Mouse (Mus musculus): ENCODE measurements around the gene Loxl4. TPM values are rescaled to one million over a fixed set of nuclear protein-coding genes. Genes with fewer than 3 reads are reported as not detected.

The Loxl4 gene
- total and polyA plus RNA-seq, 2 experiments from 2014 or later, result 0.10 to 0.27 TPM

DNA sequence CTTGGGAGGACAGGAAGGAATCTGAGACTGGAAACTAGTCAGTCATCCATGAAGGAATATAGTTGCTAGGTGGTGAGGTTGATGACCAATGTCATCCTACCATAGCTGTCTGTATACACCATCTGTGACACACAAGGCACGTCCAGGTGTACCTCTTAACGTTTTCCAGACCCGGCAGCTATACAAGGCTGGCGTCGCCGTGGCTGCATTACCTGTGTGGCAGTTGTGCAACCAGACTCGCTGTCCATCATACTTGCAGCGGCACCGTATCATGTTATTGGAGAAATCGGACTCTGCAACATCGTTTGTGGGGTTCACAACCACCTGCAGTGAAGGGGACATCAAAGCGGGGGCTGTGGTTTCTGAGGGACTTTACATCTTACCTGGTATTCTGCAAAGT is 15.3 kb downstream of the Loxl4 start:
- Histone ChIP-seq H3K9me3 (ENCODE audit: low read length) (no peaks in the 10 kb centered on the region), H3K4me3 (ENCODE audit: low read depth, low read length) (no peak overlapping the region), H3K27me3 (ENCODE audit: insufficient read depth, low read length) (no peaks in the 10 kb centered on the region), H3K36me3 (ENCODE audit: insufficient read depth, low read length) (peaks cover 5% of the 10 kb centered on the region; the same call in 1 of the 2 replicates), H3K4me2 (ENCODE audit: low read depth, low read length, poor library complexity, severe bottlenecking) (no peak overlapping the region), H3K4me1 (ENCODE audit: insufficient read depth, low read length) (no peaks in the 10 kb centered on the region), H3K27ac (ENCODE audit: low read depth, low read length) (no peak overlapping the region), H3K9ac (replicated peaks; ENCODE audit: low read length, poor library complexity, severe bottlenecking) (no peak overlapping the region)
- no peak for TF ChIP-seq CTCF (IDR thresholded peaks at IDR 0.05)
- no peak for ATAC-seq (ENCODE audit: low FRiP score)
- DNase-seq (ENCODE audit: low spot score), result no peak
- WGBS, result 94% methylated on average over 12 of the region's 12 CpGs

DNA sequence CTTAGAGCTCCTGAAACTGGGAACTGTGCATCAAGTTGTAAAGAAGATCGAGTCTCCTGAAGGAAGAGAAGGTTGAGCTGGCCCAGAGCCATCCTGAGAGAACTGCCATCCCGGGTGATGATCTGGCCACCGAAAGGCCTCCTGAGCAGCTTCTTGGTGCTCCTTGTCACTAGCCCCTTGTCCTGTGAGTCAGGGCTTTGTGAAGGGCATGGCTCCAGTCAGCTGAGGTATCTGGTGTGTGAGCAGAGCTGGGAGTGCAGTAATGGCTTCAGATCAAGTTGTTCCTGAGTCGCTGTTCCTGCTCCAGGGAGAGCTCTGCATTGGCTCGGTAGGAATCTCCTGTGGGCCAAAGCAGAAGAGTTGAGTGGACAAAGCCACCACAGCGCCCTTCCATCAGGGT is 17.5 kb downstream of the Loxl4 start:
- WGBS, result 95% methylated on average over 6 of the region's 6 CpGs
- Histone ChIP-seq H3K27ac (ENCODE audit: low read depth, low read length) (no peak overlapping the region), H3K4me3 (ENCODE audit: low read depth, low read length) (no peak overlapping the region), H3K9ac (replicated peaks; ENCODE audit: low read length, poor library complexity, severe bottlenecking) (no peak overlapping the region), H3K9me3 (ENCODE audit: low read length) (no peaks in the 10 kb centered on the region), H3K4me1 (ENCODE audit: insufficient read depth, low read length) (no peaks in the 10 kb centered on the region), H3K36me3 (ENCODE audit: insufficient read depth, low read length) (peaks cover 5% of the 10 kb centered on the region; the same call in 1 of the 2 replicates), H3K4me2 (ENCODE audit: low read depth, low read length, poor library complexity, severe bottlenecking) (no peak overlapping the region), H3K27me3 (ENCODE audit: insufficient read depth, low read length) (no peaks in the 10 kb centered on the region)
- ATAC-seq (ENCODE audit: low FRiP score) (no peak), DNase-seq (ENCODE audit: low spot score) (no peak)
- TF ChIP-seq CTCF (IDR thresholded peaks at IDR 0.05), result no peak

DNA sequence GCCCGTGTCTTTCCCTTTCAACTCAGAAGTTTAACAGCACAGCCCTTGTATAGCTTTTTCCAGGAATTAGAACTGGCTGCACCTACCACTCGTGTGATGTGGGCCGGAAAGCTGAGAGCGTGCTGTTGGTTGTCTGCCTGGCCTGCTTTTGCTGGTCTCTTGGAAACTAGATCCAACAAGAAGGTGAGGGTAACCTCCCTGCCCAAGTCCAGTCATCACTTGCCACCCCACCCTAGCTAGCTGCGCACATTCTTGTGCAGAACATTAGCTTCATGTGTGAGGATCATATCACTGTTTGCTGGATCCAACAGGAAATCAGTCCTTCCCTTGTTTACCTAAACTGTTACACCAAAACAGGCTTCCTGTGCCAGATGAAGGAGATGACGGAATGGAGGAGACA is 19.2 kb downstream of the Loxl4 start:
- no peak for TF ChIP-seq CTCF (IDR thresholded peaks at IDR 0.05)
- no peaks in the 10 kb centered on the region for H3K4me1 ChIP-seq (ENCODE audit: insufficient read depth, low read length)
- no peaks in the 10 kb centered on the region for H3K27me3 ChIP-seq (ENCODE audit: insufficient read depth, low read length)
- H3K27ac ChIP-seq (ENCODE audit: low read depth, low read length), result no peak overlapping the region
- DNase-seq (ENCODE audit: low spot score) (no peak), ATAC-seq (ENCODE audit: low FRiP score) (no peak)
- H3K4me3 ChIP-seq (ENCODE audit: low read depth, low read length), result no peak overlapping the region
- no peak overlapping the region for H3K4me2 ChIP-seq (ENCODE audit: low read depth, low read length, poor library complexity, severe bottlenecking)
- no peaks in the 10 kb centered on the region for H3K9me3 ChIP-seq (ENCODE audit: low read length)
- 88% methylated on average over 6 of the region's 6 CpGs for WGBS
- H3K9ac ChIP-seq (replicated peaks; ENCODE audit: low read length, poor library complexity, severe bottlenecking), result no peak overlapping the region
- peaks cover 5% of the 10 kb centered on the region; the same call in 1 of the 2 replicates for H3K36me3 ChIP-seq (ENCODE audit: insufficient read depth, low read length)

DNA sequence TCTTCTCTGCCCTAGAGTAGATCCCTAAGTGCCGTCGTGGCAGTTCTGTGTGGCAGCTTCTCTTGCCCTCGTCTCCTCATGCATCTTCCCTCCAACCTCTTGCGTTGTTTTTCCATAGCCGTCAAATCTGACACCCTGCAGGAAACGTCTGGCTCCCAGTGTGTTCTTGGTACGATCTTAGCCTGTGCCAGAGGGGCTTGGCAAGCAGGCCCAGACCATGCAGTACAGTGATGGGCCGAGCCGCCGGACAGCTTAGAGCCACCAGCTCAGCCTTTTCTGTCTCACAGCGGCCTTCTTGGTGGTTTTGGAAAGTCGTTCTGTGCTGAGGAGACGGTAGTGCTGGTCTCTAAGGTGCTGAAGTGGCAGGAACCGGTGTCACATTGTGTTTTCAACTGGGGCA is 21.1 kb downstream of the Loxl4 start:
- ATAC-seq (ENCODE audit: low FRiP score) (no peak), DNase-seq (ENCODE audit: low spot score) (no peak)
- no peak for TF ChIP-seq CTCF (IDR thresholded peaks at IDR 0.05)
- Histone ChIP-seq H3K9me3 (ENCODE audit: low read length) (no peaks in the 10 kb centered on the region), H3K27ac (ENCODE audit: low read depth, low read length) (no peak overlapping the region), H3K4me2 (ENCODE audit: low read depth, low read length, poor library complexity, severe bottlenecking) (no peak overlapping the region), H3K27me3 (ENCODE audit: insufficient read depth, low read length) (no peaks in the 10 kb centered on the region), H3K9ac (replicated peaks; ENCODE audit: low read length, poor library complexity, severe bottlenecking) (no peak overlapping the region), H3K4me1 (ENCODE audit: insufficient read depth, low read length) (no peaks in the 10 kb centered on the region), H3K36me3 (ENCODE audit: insufficient read depth, low read length) (peaks cover 5% of the 10 kb centered on the region; the same call in 1 of the 2 replicates), H3K4me3 (ENCODE audit: low read depth, low read length) (no peak overlapping the region)
- WGBS, result 83% methylated on average over 14 of the region's 14 CpGs

DNA sequence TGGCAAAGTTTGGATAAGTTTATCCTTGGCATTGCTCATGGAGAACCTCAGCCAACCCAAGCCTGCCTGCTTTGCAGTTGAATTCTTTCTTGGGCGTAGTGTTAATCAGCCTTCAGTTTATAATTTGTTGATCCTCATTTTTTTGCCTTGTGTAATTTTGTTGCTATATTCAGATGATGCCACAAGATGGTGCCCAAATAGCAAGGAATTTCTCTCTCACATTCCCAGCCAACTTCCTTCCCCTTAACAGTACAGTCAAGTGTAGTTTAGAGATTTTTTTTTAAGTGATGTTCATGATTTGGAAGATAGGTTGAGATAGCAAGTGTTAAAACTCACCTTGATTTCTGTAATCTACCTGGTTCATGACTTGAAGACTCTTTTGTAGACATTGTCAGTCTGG is 23.4 kb downstream of the Loxl4 start:
- peak; percentile 67 for DNase-seq (ENCODE audit: low spot score)
- WGBS, result 71% methylated on average over 1 of the region's 1 CpGs
- no peak overlapping the region for H3K4me3 ChIP-seq (ENCODE audit: low read depth, low read length)

DNA sequence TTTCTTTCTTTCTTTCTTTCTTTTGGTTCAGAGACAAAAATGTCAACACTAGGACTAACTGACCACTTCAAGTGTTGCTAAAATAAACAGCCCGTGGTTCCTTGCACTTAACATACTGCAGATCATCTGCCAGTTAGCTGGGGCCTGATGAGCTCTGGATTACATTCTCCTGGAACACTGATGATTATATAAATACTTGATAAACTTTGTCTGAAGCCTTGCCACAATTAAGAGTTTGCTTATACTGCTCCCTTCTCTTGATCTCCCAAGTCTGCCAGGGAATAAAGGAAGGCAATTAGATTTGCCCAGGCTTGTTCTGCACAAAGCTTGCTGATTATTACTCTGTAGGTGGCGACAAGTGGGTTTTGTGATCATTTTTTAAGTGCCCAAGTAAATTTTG is 24.9 kb downstream of the Loxl4 start:
- TF ChIP-seq CTCF (IDR thresholded peaks at IDR 0.05), result no peak
- no peaks in the 10 kb centered on the region for H3K4me1 ChIP-seq (ENCODE audit: insufficient read depth, low read length)
- H3K9me3 ChIP-seq (ENCODE audit: low read length), result no peaks in the 10 kb centered on the region
- WGBS, result 87% methylated on average over 2 of the region's 2 CpGs
- no peaks in the 10 kb centered on the region for H3K27me3 ChIP-seq (ENCODE audit: insufficient read depth, low read length)
- no peak overlapping the region for H3K4me2 ChIP-seq (ENCODE audit: low read depth, low read length, poor library complexity, severe bottlenecking)
- H3K36me3 ChIP-seq (ENCODE audit: insufficient read depth, low read length), result no peaks in the 10 kb centered on the region; the same call in 1 of the 2 replicates
- H3K4me3 ChIP-seq (ENCODE audit: low read depth, low read length), result no peak overlapping the region
- no peak overlapping the region for H3K27ac ChIP-seq (ENCODE audit: low read depth, low read length)
- DNase-seq (ENCODE audit: low spot score) (no peak), ATAC-seq (ENCODE audit: low FRiP score) (no peak)
- H3K9ac ChIP-seq (replicated peaks; ENCODE audit: low read length, poor library complexity, severe bottlenecking), result no peak overlapping the region

More for the DNA sequence above, 23.4 kb downstream of the Loxl4 start:
- H3K4me2 ChIP-seq (ENCODE audit: low read depth, low read length, poor library complexity, severe bottlenecking), result no peak overlapping the region
- no peak overlapping the region for H3K27ac ChIP-seq (ENCODE audit: low read depth, low read length)
- H3K9me3 ChIP-seq (ENCODE audit: low read length), result no peaks in the 10 kb centered on the region
- TF ChIP-seq CTCF (IDR thresholded peaks at IDR 0.05), result peak; percentile 83
- H3K4me1 ChIP-seq (ENCODE audit: insufficient read depth, low read length), result no peaks in the 10 kb centered on the region
- no peaks in the 10 kb centered on the region; the same call in 1 of the 2 replicates for H3K36me3 ChIP-seq (ENCODE audit: insufficient read depth, low read length)
- no peaks in the 10 kb centered on the region for H3K27me3 ChIP-seq (ENCODE audit: insufficient read depth, low read length)
- no peak for ATAC-seq (ENCODE audit: low FRiP score)
- H3K9ac ChIP-seq (replicated peaks; ENCODE audit: low read length, poor library complexity, severe bottlenecking), result no peak overlapping the region
